8 mouse cellular contexts compared by ENCODE assay signal in genomic region chr3:31138454-31139424, GRCm38 (mm10). TPM values are rescaled to one million over a fixed set of nuclear protein-coding genes. Genes with fewer than 3 reads are reported as not detected.
A peak's percentile ranks its signal among the peaks of the same experiment; 100 is the strongest.
DNase-seq lines count a peak whose midpoint lies in the region; TF ChIP-seq lines count a peak whose summit lies in the region.

No protein-coding gene starts in this region.

- no peaks in the 10 kb centered on the region for H3K9me3 ChIP-seq in E14TG2a.4 (ENCODE audit: low read length)

- H3K4me1 ChIP-seq in E14TG2a.4 (replicated peaks; ENCODE audit: low read depth, low read length): peaks cover 26% of the 10 kb centered on the region

- peak; percentile 67 for DNase-seq in T-cell, adult 2 months (ENCODE audit: low spot score)
- peak; percentile 54 to 81 for DNase-seq in cerebellum, postnatal 36 days
- peak; percentile 71 for DNase-seq in gastrocnemius, postnatal 10 days
- peak; percentile 72 to 79 for DNase-seq in kidney, postnatal 4 days
- peak; percentile 84 for DNase-seq in lung, postnatal 10 days
- peak; percentile 69 for DNase-seq in right cerebral cortex, postnatal 14 days
- DNase-seq in ovary, adult 18-20 months (ENCODE audit: low spot score): no peak

- no peaks in the 10 kb centered on the region for H3K36me3 ChIP-seq in E14TG2a.4 (ENCODE audit: insufficient read depth, low read length)

- no peaks in the 10 kb centered on the region for H3K27me3 ChIP-seq in E14TG2a.4 (ENCODE audit: insufficient read depth, low read length)

- H3K4me3 ChIP-seq in E14TG2a.4 (replicated peaks; ENCODE audit: low read length): no peak overlapping the region

- TF ChIP-seq CTCF in E14TG2a.4 (conservative IDR thresholded peaks at IDR 0.05; ENCODE audit: low read length): peak; percentile 83

RNA-seq across cellular contexts. Expression of gene Cldn11, which starts 11.0 kb away (rescaled TPM):
- total RNA-seq in gastrocnemius, postnatal 10 days (2021): 1 to 10 TPM in 1 of 2 experiments, under 1 TPM in 1; 0.95 to 2.0 TPM

RNA-seq across cellular contexts. Expression of gene Skil, which starts 43.9 kb away (rescaled TPM):
- 10 to 100 TPM; 17.6 to 19.3 TPM for total RNA-seq in gastrocnemius, postnatal 10 days (2021)
